In the genomic region with DNA sequence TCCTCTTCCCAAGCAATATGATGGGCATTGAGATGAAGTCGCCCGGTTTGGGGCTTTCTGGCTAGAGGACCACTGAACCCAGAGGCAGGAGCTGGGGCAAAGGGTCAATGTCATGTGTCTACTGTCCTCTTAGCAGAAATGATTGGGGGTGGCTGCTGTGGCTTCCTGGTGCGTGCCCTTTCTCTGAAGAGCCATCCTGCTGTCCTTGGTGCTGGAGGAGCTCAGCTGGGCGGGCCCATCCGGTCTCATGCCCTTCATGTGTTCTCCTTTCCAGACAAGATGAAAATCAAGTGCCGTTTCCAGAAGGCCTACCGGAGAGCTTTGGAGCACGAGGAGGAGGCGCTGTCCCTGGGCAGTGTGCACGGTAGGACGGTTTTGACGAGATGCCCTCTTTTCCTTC, we compare ENCODE assay signal across 27 mouse cellular contexts. TPM values are rescaled to one million over a fixed set of nuclear protein-coding genes. Genes with fewer than 3 reads are reported as not detected.
DNase-seq lines count a peak whose midpoint lies in the region; ATAC-seq and TF ChIP-seq lines count a peak whose summit lies in the region.
"Had no signal": no experiment of that assay in that cellular context is flagged by ENCODE, and none has a peak within 500 bp of the region (broad histone marks: within the 10 kb centered on the region; RNA-seq: fewer than 3 reads in every experiment).

No protein-coding gene starts in this region.

- no peak for TF ChIP-seq POLR2A in MEL (IDR thresholded peaks at IDR 0.05; ENCODE audit: control insufficient read depth in 1 of 2, insufficient read depth in 1 of 2, low read depth in 1 of 2, low read length in 2 of 2, poor library complexity in 1 of 2)

- no peak overlapping the region for H3K4me2 ChIP-seq in forebrain, embryonic 16.5 days (ENCODE audit: low read length)
- H3K4me2 ChIP-seq: embryonic facial prominence, embryonic 13.5 days; embryonic facial prominence, embryonic 15.5 days; forebrain, embryonic 12.5 days had no signal

- H3K27ac ChIP-seq in heart, embryonic 10.5 days, result no peak overlapping the region
- H3K27ac ChIP-seq in MEL (ENCODE audit: control insufficient read depth, low read depth, low read length), result no peak overlapping the region
- H3K27ac ChIP-seq in forebrain, embryonic 16.5 days (ENCODE audit: low read length), result no peak overlapping the region
- H3K27ac ChIP-seq: embryonic facial prominence, embryonic 13.5 days; embryonic facial prominence, embryonic 15.5 days; forebrain, embryonic 10.5 days; forebrain, embryonic 12.5 days had no signal

- peaks cover 51% of the 10 kb centered on the region for H3K36me3 ChIP-seq in heart, embryonic 10.5 days
- H3K36me3 ChIP-seq in MEL (ENCODE audit: control insufficient read depth in 1 of 2, insufficient read depth in 2 of 2, low read length in 2 of 2), result peaks cover 2 to 6% of the 10 kb centered on the region in 2 experiments; a peak in 1 of 4 replicates
- peaks cover 7% of the 10 kb centered on the region for H3K36me3 ChIP-seq in forebrain, embryonic 16.5 days (ENCODE audit: control insufficient read depth, insufficient read depth)

- no peak for TF ChIP-seq CTCF in MEL (IDR thresholded peaks at IDR 0.05 in 2 of 3, conservative IDR thresholded peaks at IDR 0.05 in 1 of 3; ENCODE audit: control insufficient read depth in 1 of 3, insufficient read depth in 1 of 3, low read depth in 2 of 3, low read length in 3 of 3, poor library complexity in 1 of 3, severe bottlenecking in 1 of 3)

- H3K9ac ChIP-seq in MEL (ENCODE audit: control insufficient read depth, low read depth, low read length, poor library complexity, severe bottlenecking), result no peak overlapping the region
- no peak overlapping the region for H3K9ac ChIP-seq in forebrain, embryonic 16.5 days (replicated peaks; ENCODE audit: low read depth, low read length)
- H3K9ac ChIP-seq: embryonic facial prominence, embryonic 13.5 days; embryonic facial prominence, embryonic 15.5 days; forebrain, embryonic 12.5 days; forebrain, postnatal 0 days had no signal

- DNase-seq in heart, embryonic 10.5 days (ENCODE audit: low spot score), result peak; percentile 65
- DNase-seq in heart, postnatal 25 days (ENCODE audit: low spot score), result no peak
- DNase-seq in MEL (ENCODE audit: low read depth, low spot score), result no peak
- DNase-seq in ZHBTc4 (ENCODE audit: low read depth, low spot score), result peak; percentile 49
- DNase-seq in spleen, postnatal 10 days (ENCODE audit: low spot score in 2 of 2), result no peak
- DNase-seq in adrenal gland, postnatal 36 days, result no peak
- DNase-seq: adrenal gland, adult 2 months; adrenal gland, postnatal 14 days; B cell, adult 2 months; cerebellum, adult 11 months; cerebellum, adult 18-20 months; cerebellum, adult 8-10 months; cerebellum, adult 9-11 months; cerebellum, postnatal 14 days; cerebellum, postnatal 36 days; embryo, embryonic 11 days; forebrain, postnatal 0 days had no signal

- no peaks in the 10 kb centered on the region for H3K9me3 ChIP-seq in heart, embryonic 10.5 days
- no peaks in the 10 kb centered on the region for H3K9me3 ChIP-seq in MEL (replicated peaks; ENCODE audit: insufficient read depth, low read length)
- no peaks in the 10 kb centered on the region for H3K9me3 ChIP-seq in forebrain, embryonic 16.5 days (ENCODE audit: control insufficient read depth, low read length)
- H3K9me3 ChIP-seq: embryonic facial prominence, embryonic 13.5 days; embryonic facial prominence, embryonic 15.5 days; forebrain, embryonic 10.5 days; forebrain, embryonic 12.5 days; G1E had no signal

- H3K4me1 ChIP-seq in heart, embryonic 10.5 days, result peaks cover 8% of the 10 kb centered on the region
- H3K4me1 ChIP-seq in MEL (ENCODE audit: control insufficient read depth in 1 of 2, insufficient read depth in 2 of 2, low read length in 2 of 2), result peaks cover 3 to 4% of the 10 kb centered on the region in 2 experiments; a peak in 2 of 4 replicates
- H3K4me1 ChIP-seq in forebrain, embryonic 16.5 days (replicated peaks; ENCODE audit: control insufficient read depth, insufficient read depth, low read length), result peaks cover 11% of the 10 kb centered on the region

- TF ChIP-seq RAD21 in MEL (IDR thresholded peaks at IDR 0.05; ENCODE audit: low read depth, low read length), result no peak

- H3K79me2 ChIP-seq in MEL (ENCODE audit: control insufficient read depth, insufficient read depth, low read length, poor library complexity), result peaks cover 8% of the 10 kb centered on the region

- 93% methylated on average over 12 of the region's 12 CpGs for WGBS in heart, embryonic 10.5 days
- WGBS in forebrain, embryonic 16.5 days, result 95% methylated on average over 12 of the region's 12 CpGs

- ATAC-seq in forebrain, embryonic 16.5 days, result no peak
- ATAC-seq: CD4-positive, CD25-positive, alpha-beta regulatory T cell, adult 4 months; forebrain, embryonic 14.5 days; forebrain, postnatal 0 days had no signal

- H3K27me3 ChIP-seq in heart, embryonic 10.5 days (ENCODE audit: insufficient read depth, poor library complexity, severe bottlenecking), result no peaks in the 10 kb centered on the region
- no peaks in the 10 kb centered on the region for H3K27me3 ChIP-seq in MEL (ENCODE audit: control insufficient read depth in 1 of 2, insufficient read depth in 2 of 2, low read length in 2 of 2)
- no peaks in the 10 kb centered on the region for H3K27me3 ChIP-seq in forebrain, embryonic 16.5 days (replicated peaks; ENCODE audit: control insufficient read depth, insufficient read depth, low read length)
- H3K27me3 ChIP-seq: CH12.LX; embryonic facial prominence, embryonic 13.5 days; embryonic facial prominence, embryonic 15.5 days; forebrain, embryonic 12.5 days had no signal

- H3K4me3 ChIP-seq in heart, embryonic 10.5 days, result no peak overlapping the region
- H3K4me3 ChIP-seq in MEL (ENCODE audit: control insufficient read depth in 1 of 2, insufficient read depth in 1 of 2, low read depth in 2 of 2, low read length in 2 of 2), result no peak overlapping the region
- H3K4me3 ChIP-seq in forebrain, embryonic 16.5 days (replicated peaks; ENCODE audit: low read length), result no peak overlapping the region
- H3K4me3 ChIP-seq: embryonic facial prominence, embryonic 13.5 days; embryonic facial prominence, embryonic 15.5 days; erythroblast, embryonic 14.5 days; forebrain, embryonic 10.5 days; forebrain, embryonic 12.5 days had no signal

- intact Hi-C loops in heart, postnatal 25 days (cut with DNase I), result no loop called here

- TF ChIP-seq EP300 in MEL (IDR thresholded peaks at IDR 0.05; ENCODE audit: low read depth in 1 of 2, low read length in 2 of 2), result no peak

TF ChIP-seq in MEL, 35 proteins besides CTCF, POLR2A, EP300 and RAD21 (continues in another document):
- TF ChIP-seq TCF12 (IDR thresholded peaks at IDR 0.05; ENCODE audit: low read depth, low read length) (no peak), ZNF384 (IDR thresholded peaks at IDR 0.05; ENCODE audit: low read depth, low read length) (no peak), SIN3A (IDR thresholded peaks at IDR 0.05; ENCODE audit: low read length) (peak; percentile 26; the same call in 1 of the 2 replicates), MXI1 (IDR thresholded peaks at IDR 0.05; ENCODE audit: low read depth, low read length) (0 out of 2 replicates have a peak, but pooled peaks have one; percentile 20), MAX (IDR thresholded peaks at IDR 0.05; ENCODE audit: low read length) (no peak), SMC3 (IDR thresholded peaks at IDR 0.05; ENCODE audit: low read depth, low read length) (no peak)

RNA-seq across cellular contexts. Expression of gene Pigs, which starts 4.5 kb away (rescaled TPM):
- polyA plus RNA-seq in heart, embryonic 10.5 days (2016; fragmentation: Nextera tagmentation; extraction: Ambion mirVana), result 72.0 and 78.3 TPM in 2 replicates
- 10 to 100 TPM; 23.0 to 23.6 TPM for total RNA-seq in heart, postnatal 25 days (2021)
- total RNA-seq in MEL (2012; rRNA removed), result 27.6 and 28.5 TPM in 2 replicates
- polyA plus RNA-seq in MEL (2012; ENCODE audit: insufficient read depth in 1 of 2, insufficient read length in 2 of 2, low read depth in 1 of 2, low replicate concordance in 2 of 2, missing spikeins in 1 of 2), result 10 to 100 TPM; 51.2 to 97.1 TPM
- 10 to 100 TPM; 54.0 to 57.7 TPM for total RNA-seq in adrenal gland, postnatal 36 days (2021)
- polyA plus RNA-seq in forebrain, embryonic 16.5 days (2015; fragmentation: Nextera tagmentation; extraction: Ambion mirVana), result 61.1 and 61.4 TPM in 2 replicates

RNA-seq across cellular contexts. Expression of gene Aldoc, which starts 9.9 kb away (rescaled TPM):
- 11.2 and 17.2 TPM in 2 replicates for polyA plus RNA-seq in heart, embryonic 10.5 days (2016; fragmentation: Nextera tagmentation; extraction: Ambion mirVana)
- total RNA-seq in heart, postnatal 25 days (2021), result under 1 TPM; 0.50 to 0.52 TPM
- 3.0 and 4.0 TPM in 2 replicates for total RNA-seq in MEL (2012; rRNA removed)
- 1 to 10 TPM in 1 of 2 experiments, not detected in 1; 8.1 TPM for polyA plus RNA-seq in MEL (2012; ENCODE audit: insufficient read depth in 1 of 2, insufficient read length in 2 of 2, low read depth in 1 of 2, low replicate concordance in 2 of 2, missing spikeins in 1 of 2)
- total RNA-seq in adrenal gland, postnatal 36 days (2021), result 10 to 100 TPM; 11.7 to 21.6 TPM
- polyA plus RNA-seq in forebrain, embryonic 16.5 days (2015; fragmentation: Nextera tagmentation; extraction: Ambion mirVana), result 152 and 186 TPM in 2 replicates

RNA-seq across cellular contexts. Expression of gene Unc119, which starts 10.6 kb away (rescaled TPM):
- polyA plus RNA-seq in heart, embryonic 10.5 days (2016; fragmentation: Nextera tagmentation; extraction: Ambion mirVana), result 40.7 and 66.1 TPM in 2 replicates
- 1 to 10 TPM; 4.2 to 4.6 TPM for total RNA-seq in heart, postnatal 25 days (2021)
- 61.7 and 63.0 TPM in 2 replicates for total RNA-seq in MEL (2012; rRNA removed)
- polyA plus RNA-seq in MEL (2012; ENCODE audit: insufficient read depth in 1 of 2, insufficient read length in 2 of 2, low read depth in 1 of 2, low replicate concordance in 2 of 2, missing spikeins in 1 of 2), result 100 to 1,000 TPM in 1 of 2 experiments, not detected in 1; 140 TPM
- total RNA-seq in adrenal gland, postnatal 36 days (2021), result 10 to 100 TPM; 32.8 to 37.3 TPM
- polyA plus RNA-seq in forebrain, embryonic 16.5 days (2015; fragmentation: Nextera tagmentation; extraction: Ambion mirVana), result 68.6 and 69.1 TPM in 2 replicates

RNA-seq across cellular contexts. Expression of gene Spag5, which starts 31.3 kb away (rescaled TPM):
- 39.1 and 39.3 TPM in 2 replicates for polyA plus RNA-seq in heart, embryonic 10.5 days (2016; fragmentation: Nextera tagmentation; extraction: Ambion mirVana)
- total RNA-seq in heart, postnatal 25 days (2021), result under 1 TPM; 0.62 to 0.67 TPM
- 40.1 and 50.9 TPM in 2 replicates for total RNA-seq in MEL (2012; rRNA removed)
- 100 to 1,000 TPM in 1 of 2 experiments, 10 to 100 TPM in 1; 77.5 to 274 TPM for polyA plus RNA-seq in MEL (2012; ENCODE audit: insufficient read depth in 1 of 2, insufficient read length in 2 of 2, low read depth in 1 of 2, low replicate concordance in 2 of 2, missing spikeins in 1 of 2)
- 1 to 10 TPM; 4.1 to 4.3 TPM for total RNA-seq in adrenal gland, postnatal 36 days (2021)
- 21.6 and 22.1 TPM in 2 replicates for polyA plus RNA-seq in forebrain, embryonic 16.5 days (2015; fragmentation: Nextera tagmentation; extraction: Ambion mirVana)

RNA-seq across cellular contexts. Expression of gene BC030499, which starts 42.0 kb away (rescaled TPM):
- polyA plus RNA-seq in heart, embryonic 10.5 days (2016; fragmentation: Nextera tagmentation; extraction: Ambion mirVana), result 0.23 and 0.69 TPM in 2 replicates
- total RNA-seq in heart, postnatal 25 days (2021), result 1 to 10 TPM in 1 of 2 experiments, under 1 TPM in 1; 0.98 to 1.5 TPM
- 0.73 and 1.6 TPM in 2 replicates for total RNA-seq in MEL (2012; rRNA removed)
- 1 to 10 TPM in 1 of 2 experiments, not detected in 1; 1.1 TPM for polyA plus RNA-seq in MEL (2012; ENCODE audit: insufficient read depth in 1 of 2, insufficient read length in 2 of 2, low read depth in 1 of 2, low replicate concordance in 2 of 2, missing spikeins in 1 of 2)
- total RNA-seq in adrenal gland, postnatal 36 days (2021), result 1 to 10 TPM in 1 of 2 experiments, under 1 TPM in 1; 0.99 to 1.3 TPM
- not detected in 2 replicates for polyA plus RNA-seq in forebrain, embryonic 16.5 days (2015; fragmentation: Nextera tagmentation; extraction: Ambion mirVana)
- polyA plus RNA-seq: forebrain, postnatal 0 days had no signal

Comparison
In these comparisons a context has a peak if more than half of its experiments do, and no peak if none do; other contexts are left out.
1. DNase-seq: peak in heart, embryonic 10.5 days (single experiment) and ZHBTc4 (single experiment); none in heart, postnatal 25 days (single experiment), MEL (single experiment), spleen, postnatal 10 days (0 of 2) and adrenal gland, postnatal 36 days (0 of 2).
2. RNA of gene Unc119, which starts 10.6 kb away (total RNA-seq): 61.7 to 63.0 TPM in MEL and 32.8 to 37.3 TPM in adrenal gland, postnatal 36 days; 4.2 to 4.6 TPM in heart, postnatal 25 days; every median in the first group is over 4 times any median in the second.